Mouse (Mus musculus) hematopoietic stem cell, adult 5-6 weeks (primary cell): ENCODE results near the gene Nle1. TPM values are rescaled to one million over a fixed set of nuclear protein-coding genes. Genes with fewer than 3 reads are reported as not detected.
"Not testable (repeated sequence)": the region's sequence is repeated elsewhere in the genome, so short reads cannot be mapped to it uniquely, and the experiment has no call there.

ENCODE experiments used
- ATAC-seq, 2 experiments: fragments of 125-278 bp in 1 of 2; replicated peaks in 1 of 2; 2 replicates each; pipeline ENCODE4 v1.8.0; 2016 to 2017; ENCODE audit warnings: inconsistent platforms in 2 of 2, mild to moderate bottlenecking in 2 of 2, moderate number of reproducible peaks in 2 of 2, low read depth in 1 of 2, moderate TSS enrichment in 1 of 2; ENCODE audit not compliant: low FRiP score in 2 of 2, poor library complexity in 2 of 2, severe bottlenecking in 2 of 2, insufficient read depth in 1 of 2, low TSS enrichment in 1 of 2
- total RNA-seq: library from RNA; stranded (forward); fragments of 172-1452, 232-1000 nt; gene quantifications from 2 replicates; pipeline ENCODE4 v1.2.3, GENCODE M21; 2017

Gene Nle1
- total RNA-seq, 1 experiment from 2014 or later, result 28.5 TPM

- peak; percentile 16 to 27; a peak in 1 of 4 replicates for ATAC-seq
Observed at GRCm38 (mm10) chr11:82928897-82929632, 20.9 kb upstream of the Nle1 start.

- ATAC-seq, result not testable (repeated sequence)
Observed at GRCm38 (mm10) chr11:82923910-82924309, 15.7 kb upstream of the Nle1 start.

GRCm38 (mm10) chr11:82921691-82922090 lies 13.5 kb upstream of the Nle1 start:
- ATAC-seq, result no peak

GRCm38 (mm10) chr11:82920768-82921167 lies 12.6 kb upstream of the Nle1 start:
- no peak for ATAC-seq

GRCm38 (mm10) chr11:82914711-82915352 lies 6.6 kb upstream of the Nle1 start:
- peak; percentile 72 to 80 for ATAC-seq

GRCm38 (mm10) chr11:82910679-82911389 lies 2.6 kb upstream of the Nle1 start:
- no peak for ATAC-seq

GRCm38 (mm10) chr11:82910250-82910649 lies 2.0 kb upstream of the Nle1 start, which contains the start of gene Unc45b:
Unc45b (plus strand) TSS chr11:82910550.
- ATAC-seq, result no peak

- ATAC-seq, result no peak
Observed at GRCm38 (mm10) chr11:82908608-82908989, 388 bp upstream of the Nle1 start.

- no peak for ATAC-seq
Observed at GRCm38 (mm10) chr11:82905816-82906215, 2.4 kb downstream of the Nle1 start.

GRCm38 (mm10) chr11:82904952-82905351 lies 3.3 kb downstream of the Nle1 start:
- ATAC-seq, result no peak

GRCm38 (mm10) chr11:82901606-82902310 lies 6.5 kb downstream of the Nle1 start:
- ATAC-seq, result no peak

- ATAC-seq, result no peak
Observed at GRCm38 (mm10) chr11:82899720-82900119, 8.5 kb downstream of the Nle1 start.

- no peak for ATAC-seq
Observed at GRCm38 (mm10) chr11:82897478-82897877, 10.7 kb downstream of the Nle1 start.

GRCm38 (mm10) chr11:82891936-82892335 lies 16.3 kb downstream of the Nle1 start, which contains the start of gene Fndc8:
Fndc8 (plus strand) TSS chr11:82892124.
- ATAC-seq, result no peak

- peak; percentile 97 to 98 for ATAC-seq
Observed at GRCm38 (mm10) chr11:82890342-82890762, 17.9 kb downstream of the Nle1 start, which contains the start of gene Rad51d. Rad51d (minus strand) TSS chr11:82890614.

- peak; percentile 24 to 41 for ATAC-seq
Observed at GRCm38 (mm10) chr11:82889524-82890341, 18.5 kb downstream of the Nle1 start.

GRCm38 (mm10) chr11:82888491-82888946 lies 19.7 kb downstream of the Nle1 start:
- ATAC-seq, result no peak
